Mouse (Mus musculus) erythroblast, embryonic 14.5 days (primary cell): Measurements from ENCODE around the gene Prickle1.

Experiments used
- GATA1 ChIP-seq: IDR thresholded peaks from 2 replicates; pipeline ENCODE4 v1.6.1; 2012; ENCODE audit warnings: low read length, inconsistent platforms, mixed read lengths
- TAL1 ChIP-seq: IDR thresholded peaks from 3 replicates; pipeline ENCODE4 v1.6.1; 2012; ENCODE audit warnings: low read length, inconsistent platforms, mixed read lengths

DNA sequence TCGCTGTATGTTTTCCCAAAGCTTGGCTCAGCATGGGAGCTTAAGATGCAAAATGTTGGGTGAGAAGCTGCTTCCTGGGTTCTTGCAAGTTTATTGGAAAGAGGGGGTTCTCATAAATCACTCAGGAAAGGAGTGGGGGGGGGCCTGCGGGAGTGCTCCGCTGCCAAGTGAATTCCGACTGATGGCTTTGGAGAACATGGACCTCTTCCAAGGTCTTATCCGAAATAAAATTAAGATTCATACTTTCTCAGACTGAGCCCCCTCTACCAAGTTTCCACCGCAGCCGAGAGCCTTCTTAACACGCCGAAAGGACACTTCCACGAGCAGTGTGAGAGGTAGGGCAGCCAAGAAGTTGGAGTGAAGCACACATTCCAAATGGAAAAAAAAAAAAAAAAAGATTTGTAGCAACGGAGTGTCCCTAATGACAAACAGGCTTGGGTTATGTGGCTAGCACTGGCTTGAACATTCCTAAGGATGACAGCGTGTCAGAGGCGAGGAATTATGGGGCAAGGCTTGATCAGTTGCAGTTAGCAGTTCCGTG, 34.4 kb upstream of the Prickle1 start:
- no peak for TF ChIP-seq GATA1
- TF ChIP-seq TAL1, result no peak
